Mouse (Mus musculus) embryonic fibroblast, embryonic 13.5 days (primary cell): Measurements from ENCODE around the gene Psma1.

Experiments used
- CTCF ChIP-seq: IDR thresholded peaks from 2 replicates; pipeline ENCODE4 v1.5.1; 2011; ENCODE audit warnings: mild to moderate bottlenecking, control low read depth, low read length, moderate library complexity, borderline replicate concordance; ENCODE audit not compliant: insufficient read depth
- POLR2A ChIP-seq: IDR thresholded peaks from 2 replicates; pipeline ENCODE4 v1.6.1; 2011; ENCODE audit warnings: low read depth, mild to moderate bottlenecking, control low read depth, low read length, moderate library complexity

DNA sequence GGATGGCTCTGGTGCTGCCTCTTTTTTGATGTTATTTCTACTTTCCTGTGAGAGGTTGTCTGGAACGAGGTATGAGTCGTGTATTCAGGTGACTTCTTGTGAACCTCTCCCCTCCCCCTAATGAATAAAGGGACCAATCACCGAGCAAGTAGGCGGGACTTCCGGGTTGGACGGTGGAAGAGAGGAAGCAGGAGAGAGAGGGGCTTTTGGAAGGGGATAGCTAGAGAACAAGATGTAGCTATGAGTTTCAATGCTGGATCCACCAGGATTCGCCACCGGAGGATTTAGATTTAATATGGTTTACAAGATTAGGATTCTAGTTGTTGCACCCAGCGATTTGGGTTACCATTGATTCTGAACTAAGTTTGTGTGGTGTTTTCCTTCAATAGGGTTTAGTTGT lies 7.1 kb upstream of the Psma1 start:
- TF ChIP-seq CTCF (no peak), POLR2A (no peak)
